Mouse (Mus musculus) lung, embryonic 14.5 days (tissue): ENCODE measurements around the gene Fli1. TPM values are rescaled to one million over a fixed set of nuclear protein-coding genes. Genes with fewer than 3 reads are reported as not detected.

Experiments used
- ATAC-seq: fragments of 200-750 bp; cut with Nextera tagmentation; 2 replicates; pipeline ENCODE4 v1.8.0; 2017; ENCODE audit warnings: mild to moderate bottlenecking, moderate TSS enrichment, moderate library complexity; ENCODE audit not compliant: insufficient read depth
- DNase-seq: peaks from one replicate; pipeline ENCODE4 v3.0.0-alpha.2; 2015
- H3K27ac ChIP-seq: fragments of 300-500 bp; sonication (generic); 2 replicates; pipeline ENCODE4 v1.5.1; 2014; ENCODE audit warnings: low read depth, mild to moderate bottlenecking, moderate library complexity
- H3K27me3 ChIP-seq: fragments of 300-500 bp; sonication (generic); 2 replicates; pipeline ENCODE4 v1.6.1; 2014; ENCODE audit warnings: low read length, control low read depth; ENCODE audit not compliant: insufficient read depth
- H3K36me3 ChIP-seq: fragments of 300-500 bp; sonication (generic); 2 replicates; pipeline ENCODE4 v1.6.1; 2014; ENCODE audit warnings: control low read depth; ENCODE audit not compliant: insufficient read depth
- H3K4me1 ChIP-seq: fragments of 300-500 bp; sonication (generic); 2 replicates; pipeline ENCODE4 v1.6.1; 2014; ENCODE audit warnings: antibody characterized with exemption, control low read depth; ENCODE audit not compliant: insufficient read depth
- H3K4me2 ChIP-seq: fragments of 300-500 bp; sonication (generic); 2 replicates; pipeline ENCODE4 v1.6.1; 2014; ENCODE audit warnings: mild to moderate bottlenecking
- H3K4me3 ChIP-seq: fragments of 300-500 bp; sonication (generic); 2 replicates; pipeline ENCODE4 v1.5.1; 2014; ENCODE audit warnings: low read depth, low read length
- H3K9ac ChIP-seq: fragments of 300-500 bp; sonication (generic); 2 replicates; pipeline ENCODE4 v1.6.1; 2014
- H3K9me3 ChIP-seq: fragments of 300-500 bp; sonication (generic); 2 replicates; pipeline ENCODE4 v1.6.1; 2016; ENCODE audit warnings: low read depth, low read length, control low read depth
- CTCF ChIP-seq: IDR thresholded peaks from 2 replicates; pipeline ENCODE4 v1.5.1; 2016; ENCODE audit warnings: antibody characterized with exemption, low read depth
- WGBS: fragments of 180-500 bp; shearing (Covaris S2); extraction: QIAGEN DNeasy Blood & Tissue Kit; methylation state at CpG from one replicate; pipeline ENCODE4 v1.1.7; 2014; 5-methylcytosine and 5-hydroxymethylcytosine counted together
- polyA plus RNA-seq: library from polyadenylated mRNA; unstranded; fragments of >200 nt; fragmentation: Nextera tagmentation; extraction: Ambion mirVana; gene quantifications from 2 replicates; pipeline ENCODE4 v1.2.1, GENCODE M21; 2014

Fli1 gene
- polyA plus RNA-seq: 35.7 and 37.8 TPM in 2 replicates

GRCm38 (mm10) chr9:32542212-32543039 lies at the start of gene Fli1:
Fli1 (minus strand) TSS chr9:32542861.
- Histone ChIP-seq H3K27ac (peak within 1 kb of the TSS; percentile 65; the same call in 1 of the 2 replicates), H3K4me2 (peak within 1 kb of the TSS; percentile 97), H3K36me3 (no peaks in the 10 kb centered on the region), H3K27me3 (peaks cover 48% of the 10 kb centered on the region), H3K4me1 (peaks cover 34% of the 10 kb centered on the region), H3K9ac (peak within 1 kb of the TSS; percentile 91), H3K4me3 (peak within 1 kb of the TSS; percentile 78), H3K9me3 (no peaks in the 10 kb centered on the region)
- WGBS: under 1% methylated on average over 41 of the region's 41 CpGs
- TF ChIP-seq CTCF: no peak
- ATAC-seq (no peak), DNase-seq (peak; percentile 38)

DNA sequence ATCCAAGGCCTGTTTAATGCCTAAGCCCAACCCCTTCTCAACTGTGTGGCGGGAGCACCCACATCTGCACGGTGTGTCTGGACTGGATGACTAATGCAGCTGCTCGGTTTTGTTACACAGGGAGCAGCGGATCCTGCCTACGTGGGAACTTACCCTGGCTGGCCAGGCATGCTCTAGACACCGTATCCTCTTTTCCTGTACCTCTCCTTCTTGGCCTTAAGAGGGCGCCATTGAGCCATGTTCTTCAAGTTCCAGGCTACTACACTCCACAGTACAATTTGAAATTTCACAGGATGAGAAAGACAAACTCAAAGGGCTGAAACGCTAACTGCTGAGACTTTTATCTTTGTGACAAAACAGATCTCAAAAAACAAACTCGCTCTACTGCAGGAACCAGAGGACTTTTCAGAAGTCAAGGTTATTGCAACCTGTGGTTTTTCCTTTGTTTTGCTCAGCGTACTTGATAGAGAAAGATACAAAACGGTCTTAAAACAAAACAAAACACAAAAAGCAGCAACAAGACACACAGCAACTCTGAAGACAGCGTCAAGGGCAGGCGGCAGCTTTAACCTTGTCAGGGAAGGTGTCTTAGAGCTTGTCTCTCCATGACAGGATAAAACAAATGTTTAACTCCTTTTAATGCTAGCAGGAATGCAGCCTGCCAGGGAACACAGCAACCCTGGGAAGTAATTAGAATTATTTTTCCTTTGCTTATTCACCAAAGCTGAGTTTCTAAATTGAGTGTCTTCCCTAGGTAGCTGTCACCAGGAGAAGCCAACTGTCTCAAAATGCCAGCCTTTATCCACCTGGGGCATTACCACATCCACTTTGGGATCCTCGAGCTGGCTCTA lies 49.3 kb upstream of the Fli1 start:
- WGBS: 7% methylated on average over 14 of the region's 14 CpGs
- Histone ChIP-seq H3K9me3 (no peaks in the 10 kb centered on the region), H3K4me3 (no peak overlapping the region), H3K27me3 (no peaks in the 10 kb centered on the region), H3K4me1 (0 out of 2 replicates have a peak, but pooled peaks cover 6% of the 10 kb centered on the region), H3K27ac (peak overlapping the region; percentile 44; the same call in 1 of the 2 replicates), H3K4me2 (peak overlapping the region; percentile 49), H3K36me3 (no peaks in the 10 kb centered on the region), H3K9ac (peak overlapping the region; percentile 36; the same call in 1 of the 2 replicates)
- ATAC-seq: peak; percentile 77
- TF ChIP-seq CTCF: peak; percentile 95
- DNase-seq: peak; percentile 94

DNA sequence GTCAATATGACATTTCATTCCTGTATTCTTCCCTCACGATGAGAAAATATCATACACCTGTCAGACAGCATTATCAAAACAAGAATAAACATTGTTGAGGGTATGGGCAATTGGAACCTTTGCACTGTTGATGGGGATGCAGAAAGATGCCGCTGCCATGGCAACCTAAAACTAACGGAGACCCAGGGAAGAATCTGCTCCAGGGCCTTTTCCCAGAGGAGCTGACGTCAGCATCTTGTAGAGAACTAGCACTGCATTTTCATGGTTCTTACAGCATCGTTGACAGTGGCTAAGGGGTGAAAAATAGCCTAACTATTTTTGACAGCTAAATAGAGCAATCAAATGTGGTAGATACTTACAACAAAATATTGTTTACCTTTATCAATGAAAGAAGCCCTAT lies 47.9 kb upstream of the Fli1 start:
- WGBS: 71% methylated on average over 5 of the region's 5 CpGs
- Histone ChIP-seq H3K27me3 (no peaks in the 10 kb centered on the region), H3K4me2 (no peak overlapping the region), H3K36me3 (no peaks in the 10 kb centered on the region), H3K4me1 (0 out of 2 replicates have a peak, but pooled peaks cover 6% of the 10 kb centered on the region), H3K9me3 (no peaks in the 10 kb centered on the region), H3K4me3 (no peak overlapping the region), H3K9ac (no peak overlapping the region), H3K27ac (no peak overlapping the region)
- no peak for DNase-seq
- ATAC-seq: no peak
- TF ChIP-seq CTCF: no peak

GRCm38 (mm10) chr9:32589900-32590299 lies 47.2 kb upstream of the Fli1 start:
- WGBS: 7% methylated on average over 8 of the region's 8 CpGs
- Histone ChIP-seq H3K36me3 (no peaks in the 10 kb centered on the region), H3K4me2 (no peak overlapping the region), H3K4me1 (0 out of 2 replicates have a peak, but pooled peaks cover 6% of the 10 kb centered on the region), H3K9me3 (no peaks in the 10 kb centered on the region), H3K27me3 (no peaks in the 10 kb centered on the region), H3K4me3 (no peak overlapping the region), H3K9ac (no peak overlapping the region), H3K27ac (no peak overlapping the region)
- DNase-seq (peak; percentile 95), ATAC-seq (peak; percentile 62)
- peak; percentile 98 for TF ChIP-seq CTCF

- no peaks in the 10 kb centered on the region for H3K27me3 ChIP-seq
- WGBS: 48% methylated on average over 7 of the region's 7 CpGs
- no peaks in the 10 kb centered on the region for H3K9me3 ChIP-seq
- ATAC-seq (no peak), DNase-seq (peak; percentile 63)
- TF ChIP-seq CTCF: peak; percentile 59
- H3K9ac ChIP-seq: no peak overlapping the region
- H3K36me3 ChIP-seq: no peaks in the 10 kb centered on the region
- H3K4me2 ChIP-seq: no peak overlapping the region
- no peak overlapping the region for H3K27ac ChIP-seq
- H3K4me1 ChIP-seq: no peaks in the 10 kb centered on the region
- no peak overlapping the region for H3K4me3 ChIP-seq
These were observed 42.7 kb upstream of the Fli1 start for GRCm38 (mm10) chr9:32585357-32585756.

- 81% methylated on average over 6 of the region's 6 CpGs for WGBS
- DNase-seq: no peak
- Histone ChIP-seq H3K4me1 (no peaks in the 10 kb centered on the region), H3K36me3 (no peaks in the 10 kb centered on the region), H3K4me3 (no peak overlapping the region), H3K9ac (no peak overlapping the region), H3K4me2 (no peak overlapping the region), H3K27me3 (no peaks in the 10 kb centered on the region), H3K27ac (no peak overlapping the region), H3K9me3 (no peaks in the 10 kb centered on the region)
- no peak for TF ChIP-seq CTCF
- ATAC-seq: no peak
These were observed 41.2 kb upstream of the Fli1 start for GRCm38 (mm10) chr9:32583905-32584304.
